Mouse (Mus musculus): Measurements from ENCODE around the gene H2-T22.
"Not testable (repeated sequence)": the region's sequence is repeated elsewhere in the genome, so short reads cannot be mapped to it uniquely, and the experiment has no call there.

Gene H2-T22

GRCm38 (mm10) chr17:36030046-36030702 is 12.4 kb downstream of the H2-T22 start:
- DNase-seq (ENCODE audit: low spot score) = not testable (repeated sequence)

GRCm38 (mm10) chr17:36028879-36029619 is 13.5 kb downstream of the H2-T22 start:
- DNase-seq (ENCODE audit: low spot score) = no peak

DNA sequence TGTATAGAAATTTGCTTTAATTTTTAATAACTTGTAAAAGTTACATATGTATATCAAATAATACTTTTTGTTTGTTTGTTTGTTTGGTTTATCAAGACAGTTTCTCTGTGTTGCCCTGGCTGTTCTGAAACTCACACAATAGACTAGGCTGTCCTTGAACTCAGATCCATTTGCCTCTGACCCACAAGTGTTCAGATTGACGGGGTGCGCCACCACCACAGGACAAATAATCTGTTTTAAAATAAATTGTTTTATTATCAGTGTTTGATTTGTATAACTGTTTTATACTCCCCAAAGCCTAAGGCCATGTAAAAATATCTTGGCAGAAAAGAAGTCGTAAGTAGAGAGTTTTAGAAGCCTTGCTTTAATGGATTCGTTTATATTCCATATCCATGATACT is 14.9 kb downstream of the H2-T22 start:
- no peak for DNase-seq (ENCODE audit: low spot score)

GRCm38 (mm10) chr17:36025901-36026300 is 16.6 kb downstream of the H2-T22 start:
- DNase-seq (ENCODE audit: low spot score) = no peak

DNA sequence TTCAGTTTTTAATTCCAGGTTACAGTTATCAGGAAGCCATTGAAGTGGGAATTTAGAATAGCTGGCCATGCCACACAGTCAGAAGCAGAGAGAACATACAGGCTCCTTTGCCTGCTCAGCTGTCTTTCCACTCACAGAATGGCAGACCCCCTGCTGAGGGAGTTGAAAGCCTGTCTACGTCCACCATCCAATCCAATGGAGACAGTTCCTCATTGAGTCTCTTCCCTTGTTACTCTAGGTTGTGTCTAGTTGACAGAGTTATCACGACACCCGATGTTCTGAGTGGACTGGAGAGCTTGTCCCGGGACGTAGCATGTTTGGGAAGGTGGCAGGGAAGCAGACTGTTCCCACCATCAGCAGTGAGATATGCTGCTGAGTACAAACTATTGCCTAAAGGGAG is 17.4 kb downstream of the H2-T22 start:
- no peak for DNase-seq (ENCODE audit: low spot score)

GRCm38 (mm10) chr17:36023710-36024654 is 18.6 kb downstream of the H2-T22 start:
- DNase-seq (ENCODE audit: low spot score) = no peak

DNA sequence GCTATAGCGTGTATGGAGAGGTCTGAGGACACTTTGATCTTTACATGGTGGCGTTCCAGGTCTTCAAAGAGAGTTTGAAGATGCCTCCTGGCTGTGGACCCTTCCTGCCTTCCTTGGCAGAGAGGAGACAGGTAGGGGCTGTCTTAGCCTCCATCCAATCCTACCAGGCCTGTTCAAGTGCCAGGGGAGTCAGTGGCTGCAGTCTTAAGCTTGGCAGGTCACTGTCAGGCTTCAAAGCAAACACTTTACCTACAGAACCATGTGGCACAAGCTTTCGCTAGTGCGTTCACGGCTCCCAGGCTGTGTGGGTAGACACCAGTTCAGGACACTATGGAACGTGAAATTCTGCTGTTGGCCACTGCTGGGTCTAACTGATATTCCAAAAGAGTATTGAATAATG is 19.6 kb downstream of the H2-T22 start:
- DNase-seq (ENCODE audit: low spot score) = no peak

GRCm38 (mm10) chr17:36022098-36022497 is 20.4 kb downstream of the H2-T22 start:
- no peak for DNase-seq (ENCODE audit: low spot score)

DNA sequence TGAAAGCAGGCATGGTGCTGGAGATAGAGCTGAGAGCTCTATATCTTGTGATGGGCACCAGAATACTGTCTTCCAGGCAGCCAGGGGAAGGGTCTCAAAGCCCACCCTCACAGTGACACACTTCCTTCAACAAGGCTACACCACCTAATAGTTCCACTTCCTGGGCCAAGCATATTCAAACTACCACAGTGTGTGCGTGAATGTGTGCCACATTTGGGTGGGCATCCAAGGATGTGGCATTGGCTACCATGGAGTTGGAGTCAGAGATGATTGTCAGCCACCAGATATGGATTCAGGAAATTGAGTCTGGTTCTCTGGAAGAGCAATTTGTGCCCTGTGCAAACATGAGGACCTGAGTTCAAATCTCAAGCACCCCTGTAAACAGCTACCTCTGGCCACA is 21.2 kb downstream of the H2-T22 start:
- DNase-seq (ENCODE audit: low spot score) = no peak

GRCm38 (mm10) chr17:36020191-36021073 is 22.1 kb downstream of the H2-T22 start, which contains the start of gene H2-T24:
Gene H2-T24 (minus strand): TSS chr17:36020560.
- no peak for DNase-seq (ENCODE audit: low spot score)

GRCm38 (mm10) chr17:36019519-36019918 is 23.0 kb downstream of the H2-T22 start:
- DNase-seq (ENCODE audit: low spot score) = no peak

- DNase-seq (ENCODE audit: low spot score) = no peak
These were observed 23.6 kb downstream of the H2-T22 start for GRCm38 (mm10) chr17:36018979-36019378.

DNA sequence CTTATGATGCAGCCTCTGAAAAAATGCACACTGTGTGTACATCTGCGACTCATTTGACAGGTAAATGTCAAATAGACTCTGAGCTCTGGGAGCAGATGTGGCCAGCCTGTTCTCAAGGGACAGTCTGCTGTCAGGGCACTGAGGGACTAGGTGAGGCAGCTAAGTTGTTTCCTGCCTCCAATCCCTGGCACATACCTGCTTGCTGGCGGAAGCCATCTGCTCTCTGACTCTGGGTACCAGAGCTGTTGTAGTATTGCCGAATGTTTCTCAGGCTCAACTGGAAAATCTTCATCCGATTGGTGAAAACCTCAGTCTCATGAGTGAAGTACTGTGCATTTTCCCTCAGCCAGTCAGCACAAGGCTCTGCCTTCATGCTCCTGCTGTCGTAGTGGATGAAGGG is 25.5 kb downstream of the H2-T22 start:
- no peak for DNase-seq (ENCODE audit: low spot score)

GRCm38 (mm10) chr17:36014977-36015376 is 27.6 kb downstream of the H2-T22 start:
- DNase-seq (ENCODE audit: low spot score) = no peak

GRCm38 (mm10) chr17:36004409-36004808 is 38.1 kb downstream of the H2-T22 start:
- DNase-seq (ENCODE audit: low spot score) = not testable (repeated sequence)

- DNase-seq (ENCODE audit: low spot score) = no peak
These were observed 39.2 kb downstream of the H2-T22 start for GRCm38 (mm10) chr17:36003331-36003730.

DNA sequence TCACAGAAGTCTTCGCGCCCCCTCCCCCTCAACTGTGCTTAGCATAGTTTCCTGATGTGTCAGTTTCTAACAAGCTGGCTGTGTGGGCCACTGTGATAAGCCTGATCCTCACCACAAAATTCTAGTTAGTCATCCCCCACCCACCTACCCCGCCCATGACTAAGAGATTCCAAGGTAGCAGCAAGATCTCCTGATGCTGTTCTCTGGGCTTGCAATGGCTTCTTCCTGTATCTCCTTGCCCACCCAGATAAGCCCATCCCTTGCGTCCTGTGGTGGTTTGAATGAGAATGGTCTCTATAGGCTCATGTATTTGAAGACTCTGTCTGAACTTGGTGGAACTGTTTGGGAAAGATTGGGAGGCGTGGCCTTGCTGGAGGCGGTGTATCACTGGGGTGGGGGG is 40.6 kb downstream of the H2-T22 start:
- no peak for DNase-seq (ENCODE audit: low spot score)

- no peak for DNase-seq (ENCODE audit: low spot score)
These were observed 41.2 kb downstream of the H2-T22 start for GRCm38 (mm10) chr17:36001121-36001897.

GRCm38 (mm10) chr17:36000349-36000748 is 42.2 kb downstream of the H2-T22 start:
- DNase-seq (ENCODE audit: low spot score) = no peak

DNA sequence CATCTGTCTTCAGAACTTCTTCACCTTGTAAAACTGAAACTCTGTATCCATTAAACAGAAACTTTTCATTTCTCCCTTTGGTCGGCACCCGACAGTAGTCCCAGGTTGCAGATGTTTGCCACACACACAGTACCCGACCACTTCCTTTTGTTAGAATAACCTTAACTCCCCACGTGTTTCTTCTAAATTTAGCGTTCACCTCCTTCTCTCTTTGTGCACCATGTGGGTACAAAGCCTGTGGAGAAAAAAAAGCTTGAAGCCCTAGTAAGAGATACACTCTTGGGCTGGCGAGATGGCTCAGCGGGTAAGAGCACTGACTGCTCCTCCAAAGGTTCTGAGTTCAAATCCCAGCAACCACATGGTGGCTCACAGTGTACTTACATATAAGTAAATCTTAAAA is 43.2 kb downstream of the H2-T22 start:
- no peak for DNase-seq (ENCODE audit: low spot score)
